ENCODE assay signal across 18 mouse cellular contexts in genomic region chr2:156879541-156879940, GRCm38 (mm10). TPM values are rescaled to one million over a fixed set of nuclear protein-coding genes. Genes with fewer than 3 reads are reported as not detected.
A peak's percentile ranks its signal among the peaks of the same experiment; 100 is the strongest.
DNase-seq lines count a peak whose midpoint lies in the region; ATAC-seq and TF ChIP-seq lines count a peak whose summit lies in the region.
"Had no signal": no experiment of that assay in that cellular context is flagged by ENCODE, and none has a peak within 500 bp of the region (broad histone marks: within the 10 kb centered on the region; RNA-seq: fewer than 3 reads in every experiment).

No protein-coding gene starts in this region.

- H3K27ac ChIP-seq in heart, postnatal 0 days (ENCODE audit: low read depth), result no peak overlapping the region
- H3K27ac ChIP-seq in forebrain, postnatal 0 days (ENCODE audit: low read depth, low read length), result no peak overlapping the region
- H3K27ac ChIP-seq: forebrain, embryonic 12.5 days; hindbrain, embryonic 13.5 days; kidney, postnatal 0 days; limb, embryonic 10.5 days; midbrain, embryonic 12.5 days; neural tube, embryonic 15.5 days had no signal

- no peak for TF ChIP-seq CTCF in heart, postnatal 0 days (IDR thresholded peaks at IDR 0.05; ENCODE audit: low read depth)
- TF ChIP-seq CTCF in forebrain, postnatal 0 days (IDR thresholded peaks at IDR 0.05; ENCODE audit: low read depth), result no peak

- 87% methylated on average over 3 of the region's 3 CpGs for WGBS in heart, postnatal 0 days
- 76% methylated on average over 3 of the region's 3 CpGs for WGBS in forebrain, postnatal 0 days

- no peaks in the 10 kb centered on the region for H3K27me3 ChIP-seq in heart, postnatal 0 days (ENCODE audit: control insufficient read depth, insufficient read depth, low read length)
- H3K27me3 ChIP-seq in forebrain, postnatal 0 days (ENCODE audit: insufficient read depth, low read length), result no peaks in the 10 kb centered on the region
- H3K27me3 ChIP-seq: forebrain, embryonic 12.5 days; hindbrain, embryonic 13.5 days; midbrain, embryonic 12.5 days; neural tube, embryonic 15.5 days had no signal

- 0 out of 2 replicates have a peak, but pooled peaks have one; percentile 10 for ATAC-seq in heart, postnatal 0 days (ENCODE audit: insufficient read depth, low read depth)
- no peak for ATAC-seq in forebrain, postnatal 0 days
- ATAC-seq: intestine, embryonic 16.5 days had no signal

- no peaks in the 10 kb centered on the region for H3K4me1 ChIP-seq in heart, postnatal 0 days (ENCODE audit: control insufficient read depth, insufficient read depth)
- no peaks in the 10 kb centered on the region for H3K4me1 ChIP-seq in forebrain, postnatal 0 days (ENCODE audit: insufficient read depth)
- H3K4me1 ChIP-seq: forebrain, embryonic 12.5 days; hindbrain, embryonic 13.5 days; midbrain, embryonic 12.5 days; neural tube, embryonic 15.5 days had no signal

- no peak for DNase-seq in heart, postnatal 0 days (ENCODE audit: low spot score)
- DNase-seq in heart, adult 11 months, result no peak
- DNase-seq in testis, postnatal 10 days (ENCODE audit: low spot score), result peak; percentile 55
- no peak for DNase-seq in testis, postnatal 14 days (ENCODE audit: low spot score)
- peak; percentile 60 to 70 for DNase-seq in adrenal gland, postnatal 36 days
- no peak for DNase-seq in thymus, postnatal 10 days (ENCODE audit: low spot score in 2 of 2)
- no peak for DNase-seq in forebrain, postnatal 0 days
- DNase-seq: gastrocnemius, postnatal 36 days; lung, adult 18-20 months; right cerebral cortex, adult 18-20 months; thymus, adult 2 months had no signal

- no peak overlapping the region for H3K4me2 ChIP-seq in heart, postnatal 0 days (ENCODE audit: low read depth, low read length)
- H3K4me2 ChIP-seq in forebrain, postnatal 0 days (ENCODE audit: low read depth), result no peak overlapping the region
- H3K4me2 ChIP-seq: forebrain, embryonic 12.5 days; hindbrain, embryonic 13.5 days; midbrain, embryonic 12.5 days; neural tube, embryonic 15.5 days had no signal

- no peak for TF ChIP-seq EP300 in heart, postnatal 0 days (IDR thresholded peaks at IDR 0.05; ENCODE audit: low read depth)

- H3K9ac ChIP-seq in heart, postnatal 0 days (replicated peaks; ENCODE audit: low read depth, low read length), result no peak overlapping the region
- H3K9ac ChIP-seq in forebrain, postnatal 0 days, result no peak overlapping the region
- H3K9ac ChIP-seq: forebrain, embryonic 12.5 days; hindbrain, embryonic 13.5 days; midbrain, embryonic 12.5 days; neural tube, embryonic 15.5 days had no signal

- H3K36me3 ChIP-seq in heart, postnatal 0 days (replicated peaks; ENCODE audit: control insufficient read depth, insufficient read depth, low read length), result peaks cover 4% of the 10 kb centered on the region
- peaks cover 4% of the 10 kb centered on the region for H3K36me3 ChIP-seq in forebrain, postnatal 0 days (ENCODE audit: insufficient read depth)

- no peaks in the 10 kb centered on the region for H3K9me3 ChIP-seq in heart, postnatal 0 days (replicated peaks; ENCODE audit: control insufficient read depth, low read length)
- H3K9me3 ChIP-seq in forebrain, postnatal 0 days (ENCODE audit: low read length), result no peaks in the 10 kb centered on the region
- H3K9me3 ChIP-seq: forebrain, embryonic 12.5 days; hindbrain, embryonic 13.5 days; limb, embryonic 10.5 days; midbrain, embryonic 12.5 days; neural tube, embryonic 15.5 days had no signal

- H3K4me3 ChIP-seq in heart, postnatal 0 days (ENCODE audit: low read depth, low read length), result no peak overlapping the region
- H3K4me3 ChIP-seq in forebrain, postnatal 0 days (ENCODE audit: low read depth, low read length), result no peak overlapping the region
- H3K4me3 ChIP-seq: forebrain, embryonic 12.5 days; hindbrain, embryonic 13.5 days; limb, embryonic 10.5 days; midbrain, embryonic 12.5 days; neural tube, embryonic 15.5 days had no signal

RNA-seq across cellular contexts. Expression of gene Sla2, which starts 7.5 kb away (rescaled TPM):
- total RNA-seq in heart, postnatal 0 days (2014; rRNA removed; ENCODE audit: low replicate concordance), result 1.5 TPM in 1 of 2 replicates, not detected in the other
- polyA plus RNA-seq in heart, postnatal 0 days (2015; fragmentation: Nextera tagmentation; extraction: Ambion mirVana), result 0.11 and 0.14 TPM in 2 replicates
- not detected for total RNA-seq in adrenal gland, postnatal 36 days (2021)
- not detected in 2 replicates for total RNA-seq in forebrain, postnatal 0 days (2014; rRNA removed)
- polyA plus RNA-seq in forebrain, postnatal 0 days (2015; fragmentation: Nextera tagmentation; extraction: Ambion mirVana), result 0.14 and 0.19 TPM in 2 replicates

RNA-seq across cellular contexts. Expression of gene Rab5if, which starts 16.6 kb away (rescaled TPM):
- total RNA-seq in heart, postnatal 0 days (2014; rRNA removed; ENCODE audit: low replicate concordance), result 155 and 219 TPM in 2 replicates
- 186 and 188 TPM in 2 replicates for polyA plus RNA-seq in heart, postnatal 0 days (2015; fragmentation: Nextera tagmentation; extraction: Ambion mirVana)
- 100 to 1,000 TPM; 244 to 346 TPM for total RNA-seq in adrenal gland, postnatal 36 days (2021)
- total RNA-seq in forebrain, postnatal 0 days (2014; rRNA removed), result 123 TPM in 2 replicates
- polyA plus RNA-seq in forebrain, postnatal 0 days (2015; fragmentation: Nextera tagmentation; extraction: Ambion mirVana), result 154 and 169 TPM in 2 replicates

RNA-seq across cellular contexts. Expression of gene 4930518I15Rik, which starts 21.8 kb away (rescaled TPM):
- total RNA-seq in heart, postnatal 0 days (2014; rRNA removed; ENCODE audit: low replicate concordance), result 0.12 TPM in 1 of 2 replicates, not detected in the other
- polyA plus RNA-seq in heart, postnatal 0 days (2015; fragmentation: Nextera tagmentation; extraction: Ambion mirVana), result 3.2 and 3.8 TPM in 2 replicates
- total RNA-seq in adrenal gland, postnatal 36 days (2021), result 1 to 10 TPM; 1.4 to 3.2 TPM
- 1.00 and 2.5 TPM in 2 replicates for total RNA-seq in forebrain, postnatal 0 days (2014; rRNA removed)
- 1.3 and 2.1 TPM in 2 replicates for polyA plus RNA-seq in forebrain, postnatal 0 days (2015; fragmentation: Nextera tagmentation; extraction: Ambion mirVana)

RNA-seq across cellular contexts. Expression of gene Tgif2, which starts 39.7 kb away (rescaled TPM):
- total RNA-seq in heart, postnatal 0 days (2014; rRNA removed; ENCODE audit: low replicate concordance), result 19.7 and 28.3 TPM in 2 replicates
- polyA plus RNA-seq in heart, postnatal 0 days (2015; fragmentation: Nextera tagmentation; extraction: Ambion mirVana), result 11.6 and 14.6 TPM in 2 replicates
- 1 to 10 TPM; 3.9 to 4.4 TPM for total RNA-seq in adrenal gland, postnatal 36 days (2021)
- 13.1 and 13.7 TPM in 2 replicates for total RNA-seq in forebrain, postnatal 0 days (2014; rRNA removed)
- 8.7 and 9.3 TPM in 2 replicates for polyA plus RNA-seq in forebrain, postnatal 0 days (2015; fragmentation: Nextera tagmentation; extraction: Ambion mirVana)

Comparison
In these comparisons a context has a peak if more than half of its experiments do, and no peak if none do; other contexts are left out.
1. DNase-seq: peak in testis, postnatal 10 days (single experiment) and adrenal gland, postnatal 36 days (2 of 2); none in heart, postnatal 0 days (single experiment), heart, adult 11 months (single experiment), testis, postnatal 14 days (single experiment), thymus, postnatal 10 days (0 of 2) and forebrain, postnatal 0 days (single experiment).